14 mouse cellular contexts compared by ENCODE assay signal in the genomic region with DNA sequence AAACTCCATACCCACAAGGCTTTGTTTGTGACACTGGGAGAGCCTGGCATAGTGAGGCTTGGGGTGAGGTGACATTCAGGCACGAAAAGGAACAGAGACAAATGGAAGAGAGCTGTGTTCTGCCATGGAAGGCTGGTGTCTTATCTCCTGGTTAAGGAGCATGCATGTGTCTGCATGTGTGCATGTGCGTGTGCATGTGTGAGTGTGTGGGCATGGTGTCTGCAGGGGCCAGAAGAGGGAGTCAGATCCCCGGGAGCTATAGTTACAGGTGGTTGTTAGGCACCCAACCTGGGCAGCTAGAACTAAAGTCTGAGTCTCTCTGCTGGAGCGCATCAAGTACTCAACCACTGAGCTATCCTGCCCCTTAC.
DNase-seq lines count a peak whose midpoint lies in the region; ATAC-seq lines count a peak whose summit lies in the region.
"Had no signal": no experiment of that assay in that cellular context is flagged by ENCODE, and none has a peak within 500 bp of the region (broad histone marks: within the 10 kb centered on the region; RNA-seq: fewer than 3 reads in every experiment).

No protein-coding gene starts in this region.

- no peak overlapping the region for H3K9ac ChIP-seq in forebrain, embryonic 16.5 days (replicated peaks; ENCODE audit: low read depth, low read length)
- H3K9ac ChIP-seq in kidney, embryonic 16.5 days (replicated peaks; ENCODE audit: low read length), result no peak overlapping the region
- H3K9ac ChIP-seq in forebrain, embryonic 14.5 days (ENCODE audit: low read length), result no peak overlapping the region
- H3K9ac ChIP-seq in midbrain, embryonic 13.5 days (replicated peaks), result no peak overlapping the region
- H3K9ac ChIP-seq: limb, embryonic 15.5 days; lung, embryonic 14.5 days had no signal

- ATAC-seq in forebrain, embryonic 16.5 days, result no peak
- peak; percentile 8; the same call in 1 of the 2 replicates for ATAC-seq in kidney, embryonic 16.5 days (ENCODE audit: low FRiP score, low TSS enrichment)
- peak; percentile 49 for ATAC-seq in forebrain, embryonic 14.5 days
- ATAC-seq in midbrain, embryonic 13.5 days, result peak; percentile 56; the same call in 1 of the 2 replicates
- ATAC-seq: intestine, postnatal 0 days had no signal

- no peaks in the 10 kb centered on the region for H3K9me3 ChIP-seq in forebrain, embryonic 10.5 days
- no peaks in the 10 kb centered on the region for H3K9me3 ChIP-seq in forebrain, embryonic 16.5 days (ENCODE audit: control insufficient read depth, low read length)
- no peaks in the 10 kb centered on the region for H3K9me3 ChIP-seq in kidney, embryonic 16.5 days (ENCODE audit: low read length)
- H3K9me3 ChIP-seq in forebrain, embryonic 14.5 days (replicated peaks; ENCODE audit: control insufficient read depth, low read length), result no peaks in the 10 kb centered on the region
- H3K9me3 ChIP-seq in midbrain, embryonic 13.5 days, result no peaks in the 10 kb centered on the region
- H3K9me3 ChIP-seq: limb, embryonic 15.5 days had no signal

- WGBS in forebrain, embryonic 10.5 days, result 43% methylated on average over 4 of the region's 4 CpGs
- WGBS in forebrain, embryonic 16.5 days, result 37% methylated on average over 4 of the region's 4 CpGs
- WGBS in kidney, embryonic 16.5 days, result 67% methylated on average over 4 of the region's 4 CpGs
- WGBS in forebrain, embryonic 14.5 days, result 22% methylated on average over 4 of the region's 4 CpGs
- 38% methylated on average over 4 of the region's 4 CpGs for WGBS in midbrain, embryonic 13.5 days

- peak overlapping the region; percentile 6; the same call in 1 of the 2 replicates for H3K4me3 ChIP-seq in forebrain, embryonic 10.5 days
- H3K4me3 ChIP-seq in forebrain, embryonic 16.5 days (replicated peaks; ENCODE audit: low read length), result no peak overlapping the region
- no peak overlapping the region for H3K4me3 ChIP-seq in kidney, embryonic 16.5 days (ENCODE audit: low read length)
- no peak overlapping the region for H3K4me3 ChIP-seq in forebrain, embryonic 14.5 days (ENCODE audit: low read depth, low read length)
- H3K4me3 ChIP-seq in midbrain, embryonic 13.5 days (replicated peaks), result no peak overlapping the region
- H3K4me3 ChIP-seq: limb, embryonic 15.5 days; myocyte had no signal

- no peak overlapping the region for H3K4me2 ChIP-seq in forebrain, embryonic 16.5 days (ENCODE audit: low read length)
- H3K4me2 ChIP-seq in kidney, embryonic 16.5 days (replicated peaks; ENCODE audit: low read depth, low read length), result no peak overlapping the region
- H3K4me2 ChIP-seq in forebrain, embryonic 14.5 days (ENCODE audit: low read length), result no peak overlapping the region
- no peak overlapping the region for H3K4me2 ChIP-seq in midbrain, embryonic 13.5 days (replicated peaks)
- H3K4me2 ChIP-seq: limb, embryonic 15.5 days; lung, embryonic 14.5 days had no signal

- H3K27me3 ChIP-seq in forebrain, embryonic 10.5 days (ENCODE audit: poor library complexity, severe bottlenecking), result peaks cover 20% of the 10 kb centered on the region
- H3K27me3 ChIP-seq in forebrain, embryonic 16.5 days (replicated peaks; ENCODE audit: control insufficient read depth, insufficient read depth, low read length), result no peaks in the 10 kb centered on the region
- H3K27me3 ChIP-seq in kidney, embryonic 16.5 days (ENCODE audit: insufficient read depth, low read length), result no peaks in the 10 kb centered on the region
- H3K27me3 ChIP-seq in forebrain, embryonic 14.5 days (replicated peaks; ENCODE audit: control insufficient read depth, insufficient read depth, low read length), result no peaks in the 10 kb centered on the region
- H3K27me3 ChIP-seq in midbrain, embryonic 13.5 days, result peaks cover 9% of the 10 kb centered on the region; the same call in 1 of the 2 replicates
- H3K27me3 ChIP-seq: limb, embryonic 15.5 days had no signal

- peak overlapping the region; percentile 79 for H3K27ac ChIP-seq in forebrain, embryonic 10.5 days
- H3K27ac ChIP-seq in forebrain, embryonic 16.5 days (ENCODE audit: low read length), result no peak overlapping the region
- H3K27ac ChIP-seq in kidney, embryonic 16.5 days (ENCODE audit: low read length), result peak overlapping the region; percentile 64; the same call in 1 of the 2 replicates
- H3K27ac ChIP-seq in forebrain, embryonic 14.5 days (ENCODE audit: low read depth, low read length), result no peak overlapping the region
- 0 out of 2 replicates have a peak overlapping the region, but pooled peaks have one; percentile 17 for H3K27ac ChIP-seq in midbrain, embryonic 13.5 days
- H3K27ac ChIP-seq: limb, embryonic 15.5 days had no signal

- H3K36me3 ChIP-seq in forebrain, embryonic 10.5 days (replicated peaks), result no peaks in the 10 kb centered on the region
- H3K36me3 ChIP-seq in forebrain, embryonic 16.5 days (ENCODE audit: control insufficient read depth, insufficient read depth), result no peaks in the 10 kb centered on the region
- H3K36me3 ChIP-seq in kidney, embryonic 16.5 days (ENCODE audit: insufficient read depth, low read length), result no peaks in the 10 kb centered on the region
- H3K36me3 ChIP-seq in forebrain, embryonic 14.5 days (ENCODE audit: control insufficient read depth, insufficient read depth, low read length), result no peaks in the 10 kb centered on the region
- H3K36me3 ChIP-seq in midbrain, embryonic 13.5 days, result no peaks in the 10 kb centered on the region
- H3K36me3 ChIP-seq: limb, embryonic 15.5 days had no signal

- peaks cover 44% of the 10 kb centered on the region for H3K4me1 ChIP-seq in forebrain, embryonic 10.5 days
- H3K4me1 ChIP-seq in forebrain, embryonic 16.5 days (replicated peaks; ENCODE audit: control insufficient read depth, insufficient read depth, low read length), result peaks cover 10% of the 10 kb centered on the region
- peaks cover 19% of the 10 kb centered on the region for H3K4me1 ChIP-seq in kidney, embryonic 16.5 days (ENCODE audit: insufficient read depth, low read length)
- peaks cover 9% of the 10 kb centered on the region for H3K4me1 ChIP-seq in forebrain, embryonic 14.5 days (ENCODE audit: control insufficient read depth, insufficient read depth, low read length)
- peaks cover 15% of the 10 kb centered on the region for H3K4me1 ChIP-seq in midbrain, embryonic 13.5 days (replicated peaks)

- DNase-seq in forebrain, embryonic 10.5 days (ENCODE audit: extremely low spot score, low spot score), result no peak
- no peak for DNase-seq in kidney, postnatal 14 days
- no peak for DNase-seq in forebrain, embryonic 14.5 days (ENCODE audit: low spot score)
- DNase-seq in thymus, postnatal 4 days, result no peak
- no peak for DNase-seq in left cerebral cortex, adult 9 months (ENCODE audit: low spot score in 2 of 2)
- DNase-seq: cerebellum, adult 18-20 months; layer of hippocampus, adult 9-11 months had no signal

Comparison
In these comparisons a context has a peak if more than half of its experiments do, and no peak if none do; other contexts are left out.
1. H3K27ac ChIP-seq: peak in forebrain, embryonic 10.5 days (single experiment), kidney, embryonic 16.5 days (single experiment) and midbrain, embryonic 13.5 days (single experiment); none in forebrain, embryonic 16.5 days (single experiment) and forebrain, embryonic 14.5 days (single experiment).